ENCODE assay signal across 8 mouse cellular contexts in the genomic region with DNA sequence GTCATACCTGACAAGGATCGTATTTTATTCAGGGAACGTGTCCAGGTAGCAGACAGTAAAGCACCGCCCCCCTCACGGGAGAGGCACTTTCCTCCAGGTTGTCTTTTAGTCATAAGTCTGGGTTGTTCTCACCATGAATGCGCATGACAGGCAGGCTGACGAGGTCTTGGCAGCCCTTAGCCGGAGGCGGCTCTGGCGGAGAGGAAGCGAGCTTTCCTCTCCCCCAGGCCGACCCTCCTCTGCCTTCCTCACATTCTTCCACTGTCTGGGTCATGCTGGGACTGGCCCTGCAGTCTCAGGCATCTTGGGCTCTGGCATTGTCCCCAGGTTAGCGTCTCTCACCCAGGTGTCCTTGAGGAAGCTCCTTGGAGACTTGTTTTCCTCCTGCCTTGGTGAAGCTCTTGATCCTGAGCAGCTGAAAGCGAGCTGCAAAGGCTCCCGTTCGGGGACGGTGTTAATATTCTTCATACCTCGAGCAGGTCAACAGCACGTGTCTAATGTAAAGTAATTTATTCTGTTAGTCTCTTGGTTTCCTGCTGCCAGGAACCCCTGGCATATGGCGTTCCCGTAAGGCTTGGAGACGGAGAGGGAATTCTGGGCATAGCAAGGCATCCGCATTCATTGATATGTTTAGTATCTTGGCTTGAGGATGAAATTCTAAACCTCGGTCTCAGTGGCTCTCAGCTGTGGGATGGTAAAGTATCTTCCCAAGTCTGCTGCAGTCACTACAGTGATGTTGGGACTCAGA.
DNase-seq lines count a peak whose midpoint lies in the region; ATAC-seq and TF ChIP-seq lines count a peak whose summit lies in the region.

No protein-coding gene starts in this region.

- peak; percentile 15 to 22 for DNase-seq in layer of hippocampus, adult 18-20 months (ENCODE audit: low spot score in 2 of 2)
- no peak for DNase-seq in layer of hippocampus, adult 8-10 months (ENCODE audit: low spot score in 2 of 2)
- peak; percentile 78 for DNase-seq in brain, embryonic 14.5 days (ENCODE audit: low read depth)
- DNase-seq in fibroblast of lung, adult 2 months (ENCODE audit: low read depth), result peak; percentile 4
- DNase-seq in kidney, postnatal 4 days, result peak; percentile 45 to 54

- peak; percentile 20; the same call in 1 of the 2 replicates for ATAC-seq in stomach, embryonic 14.5 days (ENCODE audit: insufficient number of reproducible peaks, insufficient read depth, low FRiP score, low read depth)
- no peak for ATAC-seq in monocyte, adult 5-6 weeks (replicated peaks; ENCODE audit: insufficient number of reproducible peaks, low FRiP score, low TSS enrichment, poor library complexity, severe bottlenecking)
- no peak for ATAC-seq in cerebellum, adult (ENCODE audit: insufficient number of reproducible peaks, low FRiP score, low TSS enrichment)

- no peaks in the 10 kb centered on the region for H3K9me3 ChIP-seq in stomach, embryonic 14.5 days (ENCODE audit: control insufficient read depth, low read depth, low read length)

- no peak for TF ChIP-seq CTCF in brain, embryonic 14.5 days (IDR thresholded peaks at IDR 0.05; ENCODE audit: borderline replicate concordance, extremely low read depth, insufficient read depth, insufficient read length)

- H3K4me3 ChIP-seq in stomach, embryonic 14.5 days (ENCODE audit: low read depth, low read length), result no peak overlapping the region

- no peaks in the 10 kb centered on the region for H3K36me3 ChIP-seq in stomach, embryonic 14.5 days (ENCODE audit: control insufficient read depth, insufficient read depth, low read length)

- no peak overlapping the region; the same call in 1 of the 2 replicates for H3K27ac ChIP-seq in stomach, embryonic 14.5 days (ENCODE audit: low read length)

- H3K4me1 ChIP-seq in stomach, embryonic 14.5 days (ENCODE audit: control insufficient read depth, insufficient read depth, low read length), result no peaks in the 10 kb centered on the region

- peak overlapping the region; percentile 1; the same call in 1 of the 2 replicates for H3K4me2 ChIP-seq in stomach, embryonic 14.5 days (replicated peaks; ENCODE audit: low read depth, low read length)

- no peak for TF ChIP-seq POLR2A in brain, embryonic 14.5 days (IDR thresholded peaks at IDR 0.05; ENCODE audit: borderline replicate concordance, extremely low read depth, insufficient read depth, insufficient read length, poor library complexity, severe bottlenecking)

- WGBS in stomach, embryonic 14.5 days, result 18% methylated on average over 23 of the region's 23 CpGs

- no peaks in the 10 kb centered on the region for H3K27me3 ChIP-seq in stomach, embryonic 14.5 days (ENCODE audit: control insufficient read depth, insufficient read depth, low read length)

- H3K9ac ChIP-seq in stomach, embryonic 14.5 days (replicated peaks; ENCODE audit: low read depth, low read length), result no peak overlapping the region

Comparison
In these comparisons a context has a peak if more than half of its experiments do, and no peak if none do; other contexts are left out.
1. DNase-seq: peak in layer of hippocampus, adult 18-20 months (2 of 2), brain, embryonic 14.5 days (single experiment), fibroblast of lung, adult 2 months (single experiment) and kidney, postnatal 4 days (2 of 2); none in layer of hippocampus, adult 8-10 months (0 of 2).